Mouse (Mus musculus): Measurements from ENCODE around the gene Hnrnpa3. TPM values are rescaled to one million over a fixed set of nuclear protein-coding genes. Genes with fewer than 3 reads are reported as not detected.
A peak's percentile ranks its signal among the peaks of the same experiment; 100 is the strongest.
"Not testable (repeated sequence)": the region's sequence is repeated elsewhere in the genome, so short reads cannot be mapped to it uniquely, and the experiment has no call there.

The Hnrnpa3 gene
- polyA plus RNA-seq, 1 experiment from 2014 or later = 86.9 TPM

- no peak overlapping the region for H3K4me3 ChIP-seq (ENCODE audit: low read depth, low read length)
- 76% methylated on average over 10 of the region's 10 CpGs for WGBS (ENCODE audit: insufficient replicate concordance)
- peaks cover 24% of the 10 kb centered on the region for H3K36me3 ChIP-seq (replicated peaks; ENCODE audit: insufficient read depth, low read length)
- TF ChIP-seq EP300 (IDR thresholded peaks at IDR 0.05; ENCODE audit: low read depth) (no peak), CTCF (IDR thresholded peaks at IDR 0.05; ENCODE audit: low read depth) (no peak)
- no peak overlapping the region for H3K9ac ChIP-seq (replicated peaks)
- H3K4me2 ChIP-seq (ENCODE audit: low read depth, low read length) = no peak overlapping the region
- no peaks in the 10 kb centered on the region for H3K9me3 ChIP-seq (ENCODE audit: low read length)
- DNase-seq (no peak), ATAC-seq (peak; percentile 30; the same call in 1 of the 2 replicates)
- H3K4me1 ChIP-seq (ENCODE audit: insufficient read depth) = peaks cover 32% of the 10 kb centered on the region
- no peaks in the 10 kb centered on the region for H3K27me3 ChIP-seq (ENCODE audit: insufficient read depth, low read length)
- H3K27ac ChIP-seq (ENCODE audit: low read depth) = peak overlapping the region; percentile 50; the same call in 1 of the 2 replicates
Observed at GRCm38 (mm10) chr2:75689482-75690158, 30.6 kb downstream of the Hnrnpa3 start.

- no peak overlapping the region for H3K4me3 ChIP-seq (ENCODE audit: low read depth, low read length)
- peaks cover 30% of the 10 kb centered on the region for H3K4me1 ChIP-seq (ENCODE audit: insufficient read depth)
- no peak overlapping the region for H3K9ac ChIP-seq (replicated peaks)
- no peak overlapping the region for H3K4me2 ChIP-seq (ENCODE audit: low read depth, low read length)
- WGBS (ENCODE audit: insufficient replicate concordance) = 79% methylated on average over 4 of the region's 4 CpGs
- DNase-seq = no peak
- peaks cover 24% of the 10 kb centered on the region for H3K36me3 ChIP-seq (replicated peaks; ENCODE audit: insufficient read depth, low read length)
- TF ChIP-seq EP300 (IDR thresholded peaks at IDR 0.05; ENCODE audit: low read depth) (no peak), CTCF (IDR thresholded peaks at IDR 0.05; ENCODE audit: low read depth) (no peak)
- H3K9me3 ChIP-seq (ENCODE audit: low read length) = no peaks in the 10 kb centered on the region
- no peak for ATAC-seq
- no peak overlapping the region for H3K27ac ChIP-seq (ENCODE audit: low read depth)
- H3K27me3 ChIP-seq (ENCODE audit: insufficient read depth, low read length) = no peaks in the 10 kb centered on the region
Observed at GRCm38 (mm10) chr2:75690656-75691055, 31.6 kb downstream of the Hnrnpa3 start.

- H3K27ac ChIP-seq (ENCODE audit: low read depth) = no peak overlapping the region
- DNase-seq = no peak
- 79% methylated on average over 8 of the region's 8 CpGs for WGBS (ENCODE audit: insufficient replicate concordance)
- no peaks in the 10 kb centered on the region for H3K9me3 ChIP-seq (ENCODE audit: low read length)
- no peak overlapping the region for H3K4me3 ChIP-seq (ENCODE audit: low read depth, low read length)
- H3K4me2 ChIP-seq (ENCODE audit: low read depth, low read length) = no peak overlapping the region
- H3K4me1 ChIP-seq (ENCODE audit: insufficient read depth) = peaks cover 30% of the 10 kb centered on the region
- no peak overlapping the region for H3K9ac ChIP-seq (replicated peaks)
- no peak for ATAC-seq
- peaks cover 24% of the 10 kb centered on the region for H3K36me3 ChIP-seq (replicated peaks; ENCODE audit: insufficient read depth, low read length)
- TF ChIP-seq CTCF (IDR thresholded peaks at IDR 0.05; ENCODE audit: low read depth) = no peak
- TF ChIP-seq EP300 (IDR thresholded peaks at IDR 0.05; ENCODE audit: low read depth) = no peak
- no peaks in the 10 kb centered on the region for H3K27me3 ChIP-seq (ENCODE audit: insufficient read depth, low read length)
Observed at GRCm38 (mm10) chr2:75691316-75691715, 32.3 kb downstream of the Hnrnpa3 start.

- peaks cover 35% of the 10 kb centered on the region for H3K4me1 ChIP-seq (ENCODE audit: insufficient read depth)
- no peak for DNase-seq
- H3K9me3 ChIP-seq (ENCODE audit: low read length) = no peaks in the 10 kb centered on the region
- H3K9ac ChIP-seq (replicated peaks) = no peak overlapping the region
- ATAC-seq = no peak
- TF ChIP-seq CTCF (IDR thresholded peaks at IDR 0.05; ENCODE audit: low read depth) = no peak
- TF ChIP-seq EP300 (IDR thresholded peaks at IDR 0.05; ENCODE audit: low read depth) = no peak
- no peaks in the 10 kb centered on the region for H3K27me3 ChIP-seq (ENCODE audit: insufficient read depth, low read length)
- 89% methylated on average over 6 of the region's 6 CpGs for WGBS (ENCODE audit: insufficient replicate concordance)
- H3K27ac ChIP-seq (ENCODE audit: low read depth) = no peak overlapping the region
- no peak overlapping the region for H3K4me2 ChIP-seq (ENCODE audit: low read depth, low read length)
- peaks cover 31% of the 10 kb centered on the region for H3K36me3 ChIP-seq (replicated peaks; ENCODE audit: insufficient read depth, low read length)
- H3K4me3 ChIP-seq (ENCODE audit: low read depth, low read length) = no peak overlapping the region
Observed at GRCm38 (mm10) chr2:75692369-75692768, 33.3 kb downstream of the Hnrnpa3 start.

- ATAC-seq; H3K4me3 ChIP-seq (ENCODE audit: low read depth, low read length); H3K27me3 ChIP-seq (ENCODE audit: insufficient read depth, low read length); H3K4me2 ChIP-seq (ENCODE audit: low read depth, low read length); H3K9me3 ChIP-seq (ENCODE audit: low read length); DNase-seq; H3K9ac ChIP-seq (replicated peaks); H3K27ac ChIP-seq (ENCODE audit: low read depth): not testable (repeated sequence)
- 90% methylated on average over 3 of the region's 3 CpGs for WGBS (ENCODE audit: insufficient replicate concordance)
- Histone ChIP-seq H3K4me1 (ENCODE audit: insufficient read depth) (peaks cover 40% of the 10 kb centered on the region), H3K36me3 (replicated peaks; ENCODE audit: insufficient read depth, low read length) (peaks cover 31% of the 10 kb centered on the region)
Observed at GRCm38 (mm10) chr2:75694926-75695325, 35.9 kb downstream of the Hnrnpa3 start.

- TF ChIP-seq EP300 (IDR thresholded peaks at IDR 0.05; ENCODE audit: low read depth) (no peak), CTCF (IDR thresholded peaks at IDR 0.05; ENCODE audit: low read depth) (no peak)
- Histone ChIP-seq H3K4me2 (ENCODE audit: low read depth, low read length) (no peak overlapping the region), H3K4me3 (ENCODE audit: low read depth, low read length) (no peak overlapping the region), H3K27me3 (ENCODE audit: insufficient read depth, low read length) (no peaks in the 10 kb centered on the region), H3K36me3 (replicated peaks; ENCODE audit: insufficient read depth, low read length) (peaks cover 33% of the 10 kb centered on the region), H3K9me3 (ENCODE audit: low read length) (no peaks in the 10 kb centered on the region), H3K9ac (replicated peaks) (no peak overlapping the region), H3K4me1 (ENCODE audit: insufficient read depth) (peaks cover 44% of the 10 kb centered on the region), H3K27ac (ENCODE audit: low read depth) (no peak overlapping the region)
- ATAC-seq (no peak), DNase-seq (no peak)
- 48% methylated on average over 9 of the region's 9 CpGs for WGBS (ENCODE audit: insufficient replicate concordance)
Observed at GRCm38 (mm10) chr2:75695676-75696350, 36.8 kb downstream of the Hnrnpa3 start.

Data from liver, postnatal 0 days (tissue).